Mouse (Mus musculus) hindbrain, embryonic 14.5 days (tissue): ENCODE results near the gene Zfand2a. TPM values are rescaled to one million over a fixed set of nuclear protein-coding genes. Genes with fewer than 3 reads are reported as not detected.
A peak's percentile ranks its signal among the peaks of the same experiment; 100 is the strongest.

Source experiments
- ATAC-seq: fragments of 200-750 bp; cut with Nextera tagmentation; 2 replicates; pipeline ENCODE4 v1.8.0; 2017; ENCODE audit warnings: moderate number of reproducible peaks, mild to moderate bottlenecking, moderate TSS enrichment, moderate library complexity; ENCODE audit not compliant: low FRiP score
- DNase-seq: peaks from one replicate; pipeline ENCODE4 v3.0.0-alpha.2; 2015; ENCODE audit warnings: low spot score
- H3K27ac ChIP-seq: fragments of 300-500 bp; sonication (generic); 2 replicates; pipeline ENCODE4 v1.5.1; 2014; ENCODE audit warnings: mild to moderate bottlenecking, moderate library complexity
- H3K27me3 ChIP-seq: fragments of 300-500 bp; sonication (generic); 2 replicates; pipeline ENCODE4 v1.6.1; 2014; ENCODE audit warnings: mild to moderate bottlenecking, low read length, mixed read lengths; ENCODE audit not compliant: control insufficient read depth, insufficient read depth
- H3K36me3 ChIP-seq: fragments of 300-500 bp; sonication (generic); replicated peaks from 2 replicates; pipeline ENCODE4 v1.6.1; 2014; ENCODE audit not compliant: control insufficient read depth, insufficient read depth
- H3K4me1 ChIP-seq: fragments of 300-500 bp; sonication (generic); replicated peaks from 2 replicates; pipeline ENCODE4 v1.6.1; 2014; ENCODE audit warnings: antibody characterized with exemption, low read length, mixed read lengths; ENCODE audit not compliant: control insufficient read depth, insufficient read depth
- H3K4me2 ChIP-seq: fragments of 300-500 bp; sonication (generic); replicated peaks from 2 replicates; pipeline ENCODE4 v1.6.1; 2014; ENCODE audit warnings: mild to moderate bottlenecking, moderate library complexity
- H3K4me3 ChIP-seq: fragments of 300-500 bp; sonication (generic); replicated peaks from 2 replicates; pipeline ENCODE4 v1.5.1; 2014; ENCODE audit warnings: mild to moderate bottlenecking, low read length
- H3K9ac ChIP-seq: fragments of 300-500 bp; sonication (generic); 2 replicates; pipeline ENCODE4 v1.6.1; 2014
- H3K9me3 ChIP-seq: fragments of 300-500 bp; sonication (generic); 2 replicates; pipeline ENCODE4 v1.6.1; 2016; ENCODE audit warnings: low read length; ENCODE audit not compliant: control insufficient read depth
- WGBS: fragments of 180-500 bp; shearing (Covaris S2); extraction: QIAGEN DNeasy Blood & Tissue Kit; methylation state at CpG from one replicate; pipeline ENCODE4 v1.1.7; 2014; 5-methylcytosine and 5-hydroxymethylcytosine counted together
- polyA plus RNA-seq: library from polyadenylated mRNA; unstranded; fragments of >200 nt; fragmentation: Nextera tagmentation; extraction: Ambion mirVana; gene quantifications from 2 replicates; pipeline ENCODE4 v1.2.1, GENCODE M21; 2014

Gene Zfand2a
- polyA plus RNA-seq, 1 experiment from 2014 or later = 13.9 TPM

- no peak for ATAC-seq
- no peak overlapping the region for H3K4me2 ChIP-seq
- H3K36me3 ChIP-seq = no peaks in the 10 kb centered on the region
- 0 out of 2 replicates have a peak, but pooled peaks cover 5% of the 10 kb centered on the region for H3K4me1 ChIP-seq
- H3K27ac ChIP-seq = peak overlapping the region; percentile 59; the same call in 1 of the 2 replicates
- WGBS = 96% methylated on average over 11 of the region's 11 CpGs
- H3K27me3 ChIP-seq = no peaks in the 10 kb centered on the region
- no peaks in the 10 kb centered on the region for H3K9me3 ChIP-seq
- no peak for DNase-seq
- no peak overlapping the region for H3K9ac ChIP-seq
- no peak overlapping the region for H3K4me3 ChIP-seq
Measured at GRCm38 (mm10) chr5:139440926-139441725, 43.2 kb downstream of the Zfand2a start.

GRCm38 (mm10) chr5:139440451-139440850, 43.9 kb downstream of the Zfand2a start:
- WGBS = 58% methylated on average over 5 of the region's 5 CpGs
- Histone ChIP-seq H3K4me3 (no peak overlapping the region), H3K27me3 (no peaks in the 10 kb centered on the region), H3K9ac (no peak overlapping the region), H3K9me3 (no peaks in the 10 kb centered on the region), H3K4me1 (peaks cover 5% of the 10 kb centered on the region), H3K36me3 (no peaks in the 10 kb centered on the region), H3K27ac (no peak overlapping the region), H3K4me2 (no peak overlapping the region)
- DNase-seq (no peak), ATAC-seq (no peak)

- no peaks in the 10 kb centered on the region for H3K36me3 ChIP-seq
- no peak overlapping the region for H3K4me3 ChIP-seq
- H3K27me3 ChIP-seq = no peaks in the 10 kb centered on the region
- H3K9me3 ChIP-seq = no peaks in the 10 kb centered on the region
- WGBS = 55% methylated on average over 12 of the region's 12 CpGs
- no peak overlapping the region for H3K4me2 ChIP-seq
- H3K27ac ChIP-seq = no peak overlapping the region
- no peak overlapping the region for H3K9ac ChIP-seq
- DNase-seq = no peak
- peaks cover 20% of the 10 kb centered on the region for H3K4me1 ChIP-seq
- ATAC-seq = no peak
Measured at GRCm38 (mm10) chr5:139438440-139438839, 45.9 kb downstream of the Zfand2a start.

- Histone ChIP-seq H3K36me3 (no peaks in the 10 kb centered on the region), H3K9ac (no peak overlapping the region), H3K4me3 (no peak overlapping the region), H3K27me3 (no peaks in the 10 kb centered on the region), H3K4me2 (no peak overlapping the region), H3K9me3 (no peaks in the 10 kb centered on the region), H3K27ac (no peak overlapping the region), H3K4me1 (peaks cover 20% of the 10 kb centered on the region)
- no peak for ATAC-seq
- WGBS = 97% methylated on average over 4 of the region's 4 CpGs
- DNase-seq = no peak
Measured at GRCm38 (mm10) chr5:139437769-139438168, 46.6 kb downstream of the Zfand2a start.

- DNase-seq (peak; percentile 59), ATAC-seq (peak; percentile 64; the same call in 1 of the 2 replicates)
- Histone ChIP-seq H3K9me3 (no peaks in the 10 kb centered on the region), H3K4me2 (peak overlapping the region; percentile 12; the same call in 1 of the 2 replicates), H3K36me3 (no peaks in the 10 kb centered on the region), H3K27me3 (no peaks in the 10 kb centered on the region), H3K4me1 (peaks cover 30% of the 10 kb centered on the region), H3K9ac (peak overlapping the region; percentile 35; the same call in 1 of the 2 replicates), H3K4me3 (no peak overlapping the region), H3K27ac (peak overlapping the region; percentile 44; the same call in 1 of the 2 replicates)
- 12% methylated on average over 7 of the region's 8 CpGs for WGBS
Measured at GRCm38 (mm10) chr5:139434940-139435339, 49.4 kb downstream of the Zfand2a start.

GRCm38 (mm10) chr5:139433842-139434568, 50.3 kb downstream of the Zfand2a start:
- ATAC-seq (no peak), DNase-seq (no peak)
- Histone ChIP-seq H3K36me3 (no peaks in the 10 kb centered on the region), H3K4me3 (no peak overlapping the region), H3K9ac (no peak overlapping the region), H3K27me3 (no peaks in the 10 kb centered on the region), H3K9me3 (no peaks in the 10 kb centered on the region), H3K27ac (0 out of 2 replicates have a peak overlapping the region, but pooled peaks have one; percentile 44), H3K4me2 (no peak overlapping the region), H3K4me1 (peaks cover 39% of the 10 kb centered on the region)
- WGBS = 79% methylated on average over 9 of the region's 9 CpGs

GRCm38 (mm10) chr5:139432747-139433508, 51.4 kb downstream of the Zfand2a start:
- ATAC-seq (no peak), DNase-seq (no peak)
- Histone ChIP-seq H3K36me3 (no peaks in the 10 kb centered on the region), H3K9ac (no peak overlapping the region), H3K4me1 (peaks cover 39% of the 10 kb centered on the region), H3K27me3 (no peaks in the 10 kb centered on the region), H3K9me3 (no peaks in the 10 kb centered on the region), H3K4me3 (no peak overlapping the region), H3K4me2 (no peak overlapping the region), H3K27ac (peak overlapping the region; percentile 54; the same call in 1 of the 2 replicates)
- WGBS = 66% methylated on average over 7 of the region's 7 CpGs

GRCm38 (mm10) chr5:139432333-139432732, 52.0 kb downstream of the Zfand2a start:
- no peak for ATAC-seq
- Histone ChIP-seq H3K9ac (no peak overlapping the region), H3K27me3 (no peaks in the 10 kb centered on the region), H3K36me3 (no peaks in the 10 kb centered on the region), H3K4me2 (no peak overlapping the region), H3K9me3 (no peaks in the 10 kb centered on the region), H3K27ac (peak overlapping the region; percentile 54; the same call in 1 of the 2 replicates), H3K4me1 (peaks cover 39% of the 10 kb centered on the region), H3K4me3 (no peak overlapping the region)
- WGBS = 71% methylated on average over 6 of the region's 6 CpGs
- DNase-seq = no peak
